Mouse (Mus musculus) left cerebral cortex, postnatal 36 days (tissue): ENCODE results near the gene Zdhhc12. TPM values are rescaled to one million over a fixed set of nuclear protein-coding genes. Genes with fewer than 3 reads are reported as not detected.

Experiments used
- DNase-seq, 2 experiments: peaks; one replicate each; pipeline ENCODE4 v3.0.0; 2021 to 2022; ENCODE audit warnings: low spot score in 2 of 2, mixed read lengths in 1 of 2
- intact Hi-C: fragments of 180-260 bp; cut with DNase I; formaldehyde crosslinking; loops from one replicate; pipeline ENCODE4 v1.15.1; 2025
- total RNA-seq, 2 experiments: library from RNA; stranded (reverse); gene quantifications; 2 replicates each; pipeline ENCODE4 v1.2.3; 2021

Gene Zdhhc12
- total RNA-seq, 2 experiments from 2014 or later = 7.2 to 8.6 TPM

GRCm38 (mm10) chr2:30048101-30048501, 45.3 kb downstream of the Zdhhc12 start:
- no peak for DNase-seq
- intact Hi-C loops = loop anchor here (1.0 kb wide), 1 partner anchor 18 kb away; no protein-coding TSS in a partner anchor

GRCm38 (mm10) chr2:30047127-30047526, 46.3 kb downstream of the Zdhhc12 start:
- DNase-seq = no peak
- intact Hi-C loops = no loop called here

GRCm38 (mm10) chr2:30044550-30044949, 48.9 kb downstream of the Zdhhc12 start:
- intact Hi-C loops = no loop called here
- DNase-seq = no peak

- peak; percentile 53 to 65 for DNase-seq
- intact Hi-C loops = no loop called here
Observed at GRCm38 (mm10) chr2:30042445-30042844, 51.0 kb downstream of the Zdhhc12 start.

Other genes starting within 250 kb of the Zdhhc12 start
- 1 to 10 TPM; 5.8 to 10.0 TPM for gene Cercam, start 224.5 kb downstream of the Zdhhc12 start, total RNA-seq
- 100 to 1,000 TPM in 1 of 2 experiments, 10 to 100 TPM in 1; 71.9 to 116 TPM for gene Odf2, start 204.4 kb downstream of the Zdhhc12 start, total RNA-seq
- gene Gle1, start 158.2 kb downstream of the Zdhhc12 start, total RNA-seq = 10 to 100 TPM; 42.7 to 49.0 TPM
- 100 to 1,000 TPM; 880 to 891 TPM for gene Sptan1, start 128.1 kb downstream of the Zdhhc12 start, total RNA-seq
- 10 to 100 TPM; 38.6 to 40.8 TPM for gene Wdr34, start 44.8 kb downstream of the Zdhhc12 start, total RNA-seq
- 100 to 1,000 TPM; 180 to 185 TPM for gene Set, start 36.3 kb downstream of the Zdhhc12 start, total RNA-seq
- gene Pkn3, start 16.0 kb downstream of the Zdhhc12 start, total RNA-seq = 1 to 10 TPM; 1.1 to 2.9 TPM
- 100 to 1,000 TPM; 154 to 161 TPM for gene Zer1, start 30.9 kb upstream of the Zdhhc12 start, total RNA-seq
- gene Tbc1d13, start 40.1 kb upstream of the Zdhhc12 start, total RNA-seq = 10 to 100 TPM; 48.0 to 63.9 TPM
- 10 to 100 TPM; 19.3 to 25.0 TPM for gene Endog, start 77.8 kb upstream of the Zdhhc12 start, total RNA-seq
- gene Spout1, start 84.8 kb upstream of the Zdhhc12 start, total RNA-seq = 10 to 100 TPM; 36.8 to 37.4 TPM
- 10 to 100 TPM; 14.2 to 15.4 TPM for gene Kyat1, start 112.2 kb upstream of the Zdhhc12 start, total RNA-seq
- 10 to 100 TPM; 59.6 to 62.3 TPM for gene Lrrc8a, start 144.1 kb upstream of the Zdhhc12 start, total RNA-seq
- 10 to 100 TPM in 1 of 2 experiments, 1 to 10 TPM in 1; 7.8 to 13.6 TPM for gene Gm28035, start 146.9 kb upstream of the Zdhhc12 start, total RNA-seq
- gene Phyhd1, start 172.6 kb upstream of the Zdhhc12 start, total RNA-seq = 10 to 100 TPM; 13.8 to 26.5 TPM
- not detected for gene Gm28038, start 187.4 kb upstream of the Zdhhc12 start, total RNA-seq
- 10 to 100 TPM; 22.3 to 28.8 TPM for gene Dolk, start 192.7 kb upstream of the Zdhhc12 start, total RNA-seq
- gene Nup188, start 192.7 kb upstream of the Zdhhc12 start, total RNA-seq = 10 to 100 TPM; 17.7 to 26.0 TPM